ENCODE assay signal across 9 mouse cellular contexts in the genomic region with DNA sequence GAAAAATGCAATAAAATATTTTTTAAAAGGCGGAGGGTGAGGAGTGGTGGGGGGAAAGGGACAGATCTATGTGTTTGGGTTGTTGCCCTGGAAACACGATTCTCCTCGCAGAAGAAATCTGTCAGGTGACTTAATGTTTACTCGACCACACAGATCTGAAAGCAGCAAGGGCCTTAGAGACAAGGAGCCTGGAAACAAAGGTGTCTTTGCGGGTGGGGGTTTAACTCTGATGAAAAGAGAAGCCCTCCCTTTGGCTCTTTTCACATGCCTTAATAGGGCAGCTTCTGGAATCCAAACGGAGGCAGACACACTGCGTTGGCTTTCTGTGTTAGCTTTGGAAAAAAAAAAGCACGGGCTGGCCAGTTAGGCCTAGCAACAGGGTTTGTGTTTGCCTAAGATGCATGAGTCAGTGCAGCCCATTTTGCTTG. TPM values are rescaled to one million over a fixed set of nuclear protein-coding genes. Genes with fewer than 3 reads are reported as not detected.
A peak's percentile ranks its signal among the peaks of the same experiment; 100 is the strongest.
DNase-seq lines count a peak whose midpoint lies in the region; ATAC-seq and TF ChIP-seq lines count a peak whose summit lies in the region.
"Had no signal": no experiment of that assay in that cellular context is flagged by ENCODE, and none has a peak within 500 bp of the region (broad histone marks: within the 10 kb centered on the region; RNA-seq: fewer than 3 reads in every experiment).

No protein-coding gene starts in this region.

- no peaks in the 10 kb centered on the region for H3K27me3 ChIP-seq in neural tube, embryonic 13.5 days
- no peaks in the 10 kb centered on the region for H3K27me3 ChIP-seq in forebrain, embryonic 14.5 days (replicated peaks; ENCODE audit: control insufficient read depth, insufficient read depth, low read length)
- H3K27me3 ChIP-seq in hindbrain, embryonic 16.5 days (replicated peaks; ENCODE audit: control insufficient read depth, insufficient read depth, low read length) = no peaks in the 10 kb centered on the region
- H3K27me3 ChIP-seq in stomach, postnatal 0 days (ENCODE audit: control insufficient read depth, insufficient read depth, low read length) = no peaks in the 10 kb centered on the region
- H3K27me3 ChIP-seq: limb, embryonic 12.5 days had no signal

- no peak overlapping the region for H3K4me2 ChIP-seq in neural tube, embryonic 13.5 days
- no peak overlapping the region for H3K4me2 ChIP-seq in forebrain, embryonic 14.5 days (ENCODE audit: low read length)
- H3K4me2 ChIP-seq in hindbrain, embryonic 16.5 days (ENCODE audit: low read length) = no peak overlapping the region
- H3K4me2 ChIP-seq in stomach, postnatal 0 days (replicated peaks; ENCODE audit: low read depth) = 0 out of 2 replicates have a peak overlapping the region, but pooled peaks have one; percentile 9
- H3K4me2 ChIP-seq: limb, embryonic 12.5 days had no signal

- H3K9ac ChIP-seq in neural tube, embryonic 13.5 days = no peak overlapping the region
- H3K9ac ChIP-seq in forebrain, embryonic 14.5 days (ENCODE audit: low read length) = no peak overlapping the region
- no peak overlapping the region for H3K9ac ChIP-seq in hindbrain, embryonic 16.5 days (ENCODE audit: low read depth, low read length)
- H3K9ac ChIP-seq in stomach, postnatal 0 days (ENCODE audit: low read length) = no peak overlapping the region
- H3K9ac ChIP-seq: limb, embryonic 12.5 days had no signal

- no peak overlapping the region for H3K4me3 ChIP-seq in neural tube, embryonic 13.5 days
- H3K4me3 ChIP-seq in forebrain, embryonic 14.5 days (ENCODE audit: low read depth, low read length) = no peak overlapping the region
- no peak overlapping the region for H3K4me3 ChIP-seq in hindbrain, embryonic 16.5 days (ENCODE audit: low read length)
- no peak overlapping the region for H3K4me3 ChIP-seq in stomach, postnatal 0 days (ENCODE audit: low read depth, low read length)
- H3K4me3 ChIP-seq: limb, embryonic 12.5 days had no signal

- no peak for ATAC-seq in neural tube, embryonic 13.5 days (ENCODE audit: low read depth)
- ATAC-seq in forebrain, embryonic 14.5 days = no peak
- ATAC-seq in hindbrain, embryonic 16.5 days = peak; percentile 49
- peak; percentile 73 for ATAC-seq in stomach, postnatal 0 days (ENCODE audit: low FRiP score, low TSS enrichment)

- no peak for TF ChIP-seq CTCF in stomach, postnatal 0 days (IDR thresholded peaks at IDR 0.05; ENCODE audit: low read depth)

- peaks cover 28% of the 10 kb centered on the region for H3K4me1 ChIP-seq in neural tube, embryonic 13.5 days (replicated peaks)
- peaks cover 10% of the 10 kb centered on the region; the same call in 1 of the 2 replicates for H3K4me1 ChIP-seq in forebrain, embryonic 14.5 days (ENCODE audit: control insufficient read depth, insufficient read depth, low read length)
- H3K4me1 ChIP-seq in hindbrain, embryonic 16.5 days (ENCODE audit: control insufficient read depth, insufficient read depth, low read depth, low read length) = peaks cover 13% of the 10 kb centered on the region
- H3K4me1 ChIP-seq in stomach, postnatal 0 days (replicated peaks; ENCODE audit: control insufficient read depth, insufficient read depth) = no peaks in the 10 kb centered on the region

- peak; percentile 68 for TF ChIP-seq EP300 in stomach, postnatal 0 days (optimal IDR thresholded peaks at IDR 0.05)

- DNase-seq in neural tube, embryonic 10.5 days (ENCODE audit: extremely low spot score, low spot score) = no peak
- DNase-seq in forebrain, embryonic 14.5 days (ENCODE audit: low spot score) = peak; percentile 52
- peak; percentile 53 for DNase-seq in stomach, postnatal 0 days (ENCODE audit: low spot score)
- no peak for DNase-seq in cerebellum, postnatal 14 days
- no peak for DNase-seq in spleen, postnatal 10 days (ENCODE audit: low spot score in 2 of 2)
- DNase-seq: kidney, postnatal 25 days had no signal

- H3K9me3 ChIP-seq in neural tube, embryonic 13.5 days = no peaks in the 10 kb centered on the region
- no peaks in the 10 kb centered on the region for H3K9me3 ChIP-seq in forebrain, embryonic 14.5 days (replicated peaks; ENCODE audit: control insufficient read depth, low read length)
- H3K9me3 ChIP-seq in hindbrain, embryonic 16.5 days (ENCODE audit: control insufficient read depth, low read length) = no peaks in the 10 kb centered on the region
- H3K9me3 ChIP-seq in stomach, postnatal 0 days (ENCODE audit: control insufficient read depth, low read length) = no peaks in the 10 kb centered on the region
- H3K9me3 ChIP-seq: limb, embryonic 12.5 days had no signal

- WGBS in neural tube, embryonic 13.5 days = 52% methylated on average over 8 of the region's 8 CpGs
- 9% methylated on average over 8 of the region's 8 CpGs for WGBS in forebrain, embryonic 14.5 days
- WGBS in hindbrain, embryonic 16.5 days = 34% methylated on average over 8 of the region's 8 CpGs
- 16% methylated on average over 8 of the region's 8 CpGs for WGBS in stomach, postnatal 0 days

- H3K27ac ChIP-seq in neural tube, embryonic 13.5 days (replicated peaks) = peak overlapping the region; percentile 61; the same call in 1 of the 2 replicates
- H3K27ac ChIP-seq in forebrain, embryonic 14.5 days (ENCODE audit: low read depth, low read length) = peak overlapping the region; percentile 50; the same call in 1 of the 2 replicates
- peak overlapping the region; percentile 63 for H3K27ac ChIP-seq in hindbrain, embryonic 16.5 days (ENCODE audit: low read depth, low read length)
- H3K27ac ChIP-seq in stomach, postnatal 0 days (replicated peaks) = peak overlapping the region; percentile 73
- H3K27ac ChIP-seq: limb, embryonic 12.5 days had no signal

- H3K36me3 ChIP-seq in neural tube, embryonic 13.5 days = no peaks in the 10 kb centered on the region
- peaks cover 12% of the 10 kb centered on the region; the same call in 1 of the 2 replicates for H3K36me3 ChIP-seq in forebrain, embryonic 14.5 days (ENCODE audit: control insufficient read depth, insufficient read depth, low read length)
- H3K36me3 ChIP-seq in hindbrain, embryonic 16.5 days (ENCODE audit: control insufficient read depth, insufficient read depth, low read length) = no peaks in the 10 kb centered on the region
- no peaks in the 10 kb centered on the region for H3K36me3 ChIP-seq in stomach, postnatal 0 days (ENCODE audit: control insufficient read depth, insufficient read depth, low read length)

RNA-seq across cellular contexts. Expression of a gene that starts 10.3 kb away (rescaled TPM):
- polyA plus RNA-seq in neural tube, embryonic 13.5 days (2015; fragmentation: Nextera tagmentation; extraction: Ambion mirVana) = 18.7 and 22.1 TPM in 2 replicates
- 29.0 and 37.9 TPM in 2 replicates for polyA plus RNA-seq in forebrain, embryonic 14.5 days (2014; fragmentation: Nextera tagmentation; extraction: Ambion mirVana)
- polyA plus RNA-seq in hindbrain, embryonic 16.5 days (2015; fragmentation: Nextera tagmentation; extraction: Ambion mirVana) = 14.5 and 16.8 TPM in 2 replicates
- 3.5 and 3.6 TPM in 2 replicates for polyA plus RNA-seq in stomach, postnatal 0 days (2015; fragmentation: Nextera tagmentation; extraction: Ambion mirVana)

RNA-seq across cellular contexts. Expression of a gene that starts 29.5 kb away (rescaled TPM):
- polyA plus RNA-seq in neural tube, embryonic 13.5 days (2015; fragmentation: Nextera tagmentation; extraction: Ambion mirVana) = 5.4 and 7.2 TPM in 2 replicates
- 10.2 and 13.9 TPM in 2 replicates for polyA plus RNA-seq in forebrain, embryonic 14.5 days (2014; fragmentation: Nextera tagmentation; extraction: Ambion mirVana)
- polyA plus RNA-seq in hindbrain, embryonic 16.5 days (2015; fragmentation: Nextera tagmentation; extraction: Ambion mirVana) = 6.2 and 7.4 TPM in 2 replicates
- polyA plus RNA-seq in stomach, postnatal 0 days (2015; fragmentation: Nextera tagmentation; extraction: Ambion mirVana) = 10.6 and 10.9 TPM in 2 replicates

RNA-seq across cellular contexts. Expression of a gene that starts 29.7 kb away (rescaled TPM):
- polyA plus RNA-seq in neural tube, embryonic 13.5 days (2015; fragmentation: Nextera tagmentation; extraction: Ambion mirVana) = 11.0 and 16.5 TPM in 2 replicates
- 9.1 and 11.0 TPM in 2 replicates for polyA plus RNA-seq in forebrain, embryonic 14.5 days (2014; fragmentation: Nextera tagmentation; extraction: Ambion mirVana)
- 10.0 and 10.3 TPM in 2 replicates for polyA plus RNA-seq in hindbrain, embryonic 16.5 days (2015; fragmentation: Nextera tagmentation; extraction: Ambion mirVana)
- polyA plus RNA-seq in stomach, postnatal 0 days (2015; fragmentation: Nextera tagmentation; extraction: Ambion mirVana) = 21.6 and 23.2 TPM in 2 replicates

RNA-seq across cellular contexts. Expression of a gene that starts 59.4 kb away (rescaled TPM):
- 30.3 and 33.1 TPM in 2 replicates for polyA plus RNA-seq in neural tube, embryonic 13.5 days (2015; fragmentation: Nextera tagmentation; extraction: Ambion mirVana)
- 44.9 and 59.8 TPM in 2 replicates for polyA plus RNA-seq in forebrain, embryonic 14.5 days (2014; fragmentation: Nextera tagmentation; extraction: Ambion mirVana)
- polyA plus RNA-seq in hindbrain, embryonic 16.5 days (2015; fragmentation: Nextera tagmentation; extraction: Ambion mirVana) = 20.7 and 23.8 TPM in 2 replicates
- polyA plus RNA-seq in stomach, postnatal 0 days (2015; fragmentation: Nextera tagmentation; extraction: Ambion mirVana) = 6.5 and 7.1 TPM in 2 replicates

Comparison
In these comparisons a context has a peak if more than half of its experiments do, and no peak if none do; other contexts are left out.
1. ATAC-seq: peak in hindbrain, embryonic 16.5 days (single experiment) and stomach, postnatal 0 days (single experiment); none in neural tube, embryonic 13.5 days (single experiment) and forebrain, embryonic 14.5 days (single experiment).
2. DNase-seq: peak in forebrain, embryonic 14.5 days (single experiment) and stomach, postnatal 0 days (single experiment); none in neural tube, embryonic 10.5 days (single experiment), cerebellum, postnatal 14 days (0 of 2) and spleen, postnatal 10 days (0 of 2).
3. Peak in every context shown above with its lines, with median percentiles within 50 percentile points of each other: H3K27ac ChIP-seq.